Mouse (Mus musculus) heart, embryonic 13.5 days (tissue): Measurements from ENCODE around the gene 2310057N15Rik. TPM values are rescaled to one million over a fixed set of nuclear protein-coding genes. Genes with fewer than 3 reads are reported as not detected.
"Not testable (repeated sequence)": the region's sequence is repeated elsewhere in the genome, so short reads cannot be mapped to it uniquely, and the experiment has no call there.

ENCODE experiments used
- ATAC-seq: fragments of 200-750 bp; cut with Nextera tagmentation; 2 replicates; pipeline ENCODE4 v1.8.0; 2017; ENCODE audit warnings: moderate TSS enrichment; ENCODE audit not compliant: insufficient number of reproducible peaks, low FRiP score, low TSS enrichment; ENCODE audit errors: extremely low read depth
- H3K27ac ChIP-seq: fragments of 300-500 bp; sonication (generic); replicated peaks from 2 replicates; pipeline ENCODE4 v1.5.1; 2015; ENCODE audit warnings: moderate library complexity, mild to moderate bottlenecking, inconsistent platforms
- H3K27me3 ChIP-seq: fragments of 300-500 bp; sonication (generic); replicated peaks from 2 replicates; pipeline ENCODE4 v1.6.1; 2015; ENCODE audit warnings: mild to moderate bottlenecking, inconsistent platforms
- H3K36me3 ChIP-seq: fragments of 300-500 bp; sonication (generic); 2 replicates; pipeline ENCODE4 v1.6.1; 2015; ENCODE audit warnings: mild to moderate bottlenecking, inconsistent platforms
- H3K4me1 ChIP-seq: fragments of 300-500 bp; sonication (generic); 2 replicates; pipeline ENCODE4 v1.6.1; 2015; ENCODE audit warnings: inconsistent platforms
- H3K4me2 ChIP-seq: fragments of 300-500 bp; sonication (generic); 2 replicates; pipeline ENCODE4 v1.6.1; 2015; ENCODE audit warnings: inconsistent platforms, mild to moderate bottlenecking, moderate library complexity
- H3K4me3 ChIP-seq: fragments of 300-500 bp; sonication (generic); 2 replicates; pipeline ENCODE4 v1.5.1; 2015; ENCODE audit warnings: moderate library complexity, mild to moderate bottlenecking, inconsistent platforms
- H3K9ac ChIP-seq: fragments of 300-500 bp; sonication (generic); 2 replicates; pipeline ENCODE4 v1.6.1; 2015; ENCODE audit warnings: inconsistent platforms, mild to moderate bottlenecking, moderate library complexity
- H3K9me3 ChIP-seq: fragments of 300-500 bp; sonication (generic); 2 replicates; pipeline ENCODE4 v1.6.1; 2016; ENCODE audit warnings: inconsistent platforms
- WGBS: fragments of 180-500 bp; shearing (Covaris S2); methylation state at CpG from one replicate; pipeline ENCODE4 v1.1.7; 2015; ENCODE audit warnings: mixed read lengths; 5-methylcytosine and 5-hydroxymethylcytosine counted together
- polyA plus RNA-seq: library from polyadenylated mRNA; unstranded; fragments of >200 nt; fragmentation: Nextera tagmentation; extraction: Ambion mirVana; gene quantifications from 2 replicates; pipeline ENCODE4 v1.2.1, GENCODE M21; 2015

2310057N15Rik gene
- not detected in 2 replicates for polyA plus RNA-seq

GRCm38 (mm10) chr16:88774106-88774505, at the start of gene 2310057N15Rik:
TSS of gene 2310057N15Rik (minus strand) at chr16:88774206.
- no peaks in the 10 kb centered on the region for H3K9me3 ChIP-seq
- no peak within 1 kb of the TSS for H3K4me2 ChIP-seq
- H3K27me3 ChIP-seq, result no peaks in the 10 kb centered on the region
- no peaks in the 10 kb centered on the region for H3K36me3 ChIP-seq
- H3K27ac ChIP-seq, result no peak within 1 kb of the TSS
- ATAC-seq, result no peak
- no peak within 1 kb of the TSS for H3K9ac ChIP-seq
- H3K4me3 ChIP-seq, result no peak within 1 kb of the TSS
- 72% methylated on average over 2 of the region's 2 CpGs for WGBS
- H3K4me1 ChIP-seq, result no peaks in the 10 kb centered on the region

GRCm38 (mm10) chr16:88823736-88824135, 49.7 kb upstream of the 2310057N15Rik start:
- Histone ChIP-seq H3K4me1 (no peaks in the 10 kb centered on the region), H3K36me3 (no peaks in the 10 kb centered on the region), H3K27me3 (no peaks in the 10 kb centered on the region), H3K9ac (no peak overlapping the region), H3K9me3 (no peaks in the 10 kb centered on the region), H3K27ac (no peak overlapping the region), H3K4me3 (no peak overlapping the region), H3K4me2 (no peak overlapping the region)
- no peak for ATAC-seq
- WGBS, result 69% methylated on average over 3 of the region's 3 CpGs

DNA sequence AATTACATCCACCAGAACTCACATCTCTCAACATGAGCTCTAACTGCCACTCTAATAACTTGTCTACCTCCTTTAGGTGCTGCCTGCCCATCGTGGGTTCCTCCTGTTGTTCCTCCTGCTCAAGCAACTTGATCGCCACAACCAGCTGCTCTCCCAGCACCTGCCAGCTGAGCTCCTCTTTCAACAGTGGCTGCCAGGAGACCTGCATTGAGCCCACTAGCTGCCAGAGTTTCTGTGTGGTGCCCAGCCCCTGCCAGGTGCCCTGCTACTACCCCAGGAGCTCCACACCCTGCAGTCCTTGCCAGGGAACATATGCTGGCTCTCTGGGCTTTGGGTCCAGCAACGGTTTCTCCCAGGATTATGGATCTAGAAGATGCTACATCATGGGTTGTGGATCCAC, 46.1 kb upstream of the 2310057N15Rik start, which contains the start of gene Krtap15:
Gene Krtap15, plus strand, starts transcription at position 150 of the 400 bp plus-strand sequence.
- WGBS, result 72% methylated on average over 3 of the region's 3 CpGs
- H3K4me2 ChIP-seq, result no peak within 1 kb of the TSS
- no peak for ATAC-seq

DNA sequence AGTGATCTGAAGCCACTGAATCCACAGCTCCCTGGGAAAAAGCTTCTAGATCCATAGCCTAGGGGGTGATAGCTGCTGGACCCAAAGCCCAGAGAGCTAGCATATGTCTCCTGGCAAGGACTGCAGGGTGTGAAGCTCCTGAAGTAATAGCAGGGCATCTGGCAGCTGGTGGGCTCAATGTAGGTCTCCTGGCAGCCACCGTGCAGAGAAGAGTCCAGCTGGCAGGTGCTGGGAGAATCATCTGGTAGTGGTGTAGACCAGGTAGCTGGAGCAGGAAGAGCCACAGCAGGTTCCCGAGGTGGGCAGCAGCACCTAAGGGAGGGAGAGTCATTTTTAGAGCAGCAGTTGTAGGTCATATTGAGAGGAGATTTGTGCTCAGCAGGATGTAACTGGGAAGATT, 37.8 kb upstream of the 2310057N15Rik start, which contains the start of gene Gm20741:
Gene Gm20741, minus strand, starts transcription at position 394 of the 400 bp plus-strand sequence.
- H3K9me3 ChIP-seq, result no peaks in the 10 kb centered on the region
- H3K27me3 ChIP-seq, result no peaks in the 10 kb centered on the region
- no peaks in the 10 kb centered on the region for H3K36me3 ChIP-seq
- no peak within 1 kb of the TSS for H3K9ac ChIP-seq
- 61% methylated on average over 2 of the region's 2 CpGs for WGBS
- no peak within 1 kb of the TSS for H3K27ac ChIP-seq
- no peaks in the 10 kb centered on the region for H3K4me1 ChIP-seq
- ATAC-seq, result no peak
- H3K4me3 ChIP-seq, result no peak within 1 kb of the TSS
- H3K4me2 ChIP-seq, result no peak within 1 kb of the TSS

More for the DNA sequence above, 46.1 kb upstream of the 2310057N15Rik start, which contains the start of gene Krtap15:
- H3K9me3 ChIP-seq, result no peaks in the 10 kb centered on the region
- H3K27me3 ChIP-seq, result no peaks in the 10 kb centered on the region
- no peaks in the 10 kb centered on the region for H3K36me3 ChIP-seq
- H3K4me3 ChIP-seq, result no peak within 1 kb of the TSS
- no peak within 1 kb of the TSS for H3K27ac ChIP-seq
- H3K4me1 ChIP-seq, result no peaks in the 10 kb centered on the region
- no peak within 1 kb of the TSS for H3K9ac ChIP-seq

DNA sequence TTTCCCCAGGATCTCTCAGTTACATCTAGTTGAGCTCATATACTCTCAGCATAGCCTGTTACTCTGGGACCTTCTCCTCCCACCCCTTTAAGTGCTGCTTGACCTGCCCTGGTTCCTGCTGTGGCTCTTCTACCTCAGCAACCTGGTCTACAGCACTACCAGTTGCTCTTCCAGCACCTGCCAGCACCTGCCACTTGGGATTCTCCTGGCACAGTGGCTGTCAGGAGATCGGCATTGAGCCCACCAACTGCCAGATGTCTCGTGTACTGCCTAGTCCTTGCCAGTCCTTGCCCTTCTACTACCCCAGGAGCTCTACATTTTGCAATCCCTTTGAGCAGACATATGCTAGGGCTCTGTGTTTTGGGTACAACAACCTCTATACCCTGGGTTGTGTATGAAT, 12.8 kb upstream of the 2310057N15Rik start:
- H3K9me3 ChIP-seq, result no peaks in the 10 kb centered on the region
- H3K4me2 ChIP-seq, result no peak overlapping the region
- no peak overlapping the region for H3K9ac ChIP-seq
- 55% methylated on average over 2 of the region's 2 CpGs for WGBS
- no peak overlapping the region for H3K27ac ChIP-seq
- H3K27me3 ChIP-seq, result no peaks in the 10 kb centered on the region
- no peak for ATAC-seq
- H3K4me1 ChIP-seq, result no peaks in the 10 kb centered on the region
- no peaks in the 10 kb centered on the region for H3K36me3 ChIP-seq
- no peak overlapping the region for H3K4me3 ChIP-seq

DNA sequence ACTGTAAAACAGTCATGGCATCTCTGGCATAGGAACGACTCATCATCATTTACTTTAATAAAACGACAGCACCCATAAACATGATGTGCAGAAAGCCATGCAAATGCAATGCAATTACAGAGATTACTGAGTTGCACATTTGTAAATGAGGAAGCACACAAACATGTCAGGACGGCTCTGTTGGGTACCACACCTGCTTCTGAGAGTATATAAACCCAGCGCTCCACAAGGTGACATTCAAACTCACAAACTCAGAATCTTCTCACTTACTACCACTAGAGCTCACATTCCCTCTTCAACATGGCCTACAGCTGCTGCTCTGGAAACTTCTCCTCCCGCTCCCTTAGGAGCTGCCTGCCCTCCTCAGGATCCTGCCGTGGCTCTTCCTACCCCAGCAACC, 3.6 kb upstream of the 2310057N15Rik start, which contains the start of gene Gm5965:
Gene Gm5965, plus strand, starts transcription at position 301 of the 400 bp plus-strand sequence.
- Histone ChIP-seq H3K4me1 (no peaks in the 10 kb centered on the region), H3K27me3 (no peaks in the 10 kb centered on the region), H3K36me3 (no peaks in the 10 kb centered on the region), H3K9ac (no peak within 1 kb of the TSS), H3K9me3 (no peaks in the 10 kb centered on the region), H3K27ac (no peak within 1 kb of the TSS), H3K4me2 (no peak within 1 kb of the TSS), H3K4me3 (no peak within 1 kb of the TSS)
- no peak for ATAC-seq
- WGBS, result 67% methylated on average over 5 of the region's 6 CpGs

DNA sequence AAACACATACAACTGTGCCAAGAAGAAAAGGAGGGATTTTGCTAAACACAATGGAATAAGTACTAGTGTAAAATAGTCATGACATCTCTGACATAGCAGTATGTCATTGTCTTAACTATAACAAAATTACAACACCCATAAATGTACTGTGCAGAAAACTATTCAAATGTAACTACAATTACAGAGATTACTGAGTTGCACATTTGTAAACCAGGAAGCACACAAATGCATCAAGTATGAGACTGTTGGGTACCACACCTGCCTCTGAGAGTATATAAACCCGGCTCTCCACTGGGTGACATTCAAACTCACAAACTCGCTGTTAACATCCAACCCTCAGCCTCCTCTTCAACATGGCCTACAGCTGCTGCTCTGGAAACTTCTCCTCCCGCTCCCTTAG, 15.5 kb downstream of the 2310057N15Rik start, which contains the start of gene 2310034C09Rik:
Gene 2310034C09Rik, plus strand, starts transcription at position 301 of the 400 bp plus-strand sequence.
- WGBS, result 80% methylated on average over 3 of the region's 3 CpGs

GRCm38 (mm10) chr16:88751535-88751934, 22.5 kb downstream of the 2310057N15Rik start, which contains the start of gene Krtap13:
TSS of gene Krtap13 (minus strand) at chr16:88751635.
- H3K27me3 ChIP-seq, H3K9ac ChIP-seq, H3K4me2 ChIP-seq, H3K4me1 ChIP-seq, ATAC-seq, H3K9me3 ChIP-seq, H3K36me3 ChIP-seq, H3K4me3 ChIP-seq, H3K27ac ChIP-seq: not testable (repeated sequence)
- 74% methylated on average over 3 of the region's 3 CpGs for WGBS

More for the DNA sequence above, 15.5 kb downstream of the 2310057N15Rik start, which contains the start of gene 2310034C09Rik:
- not testable (repeated sequence) for H3K4me3 ChIP-seq, H3K27ac ChIP-seq, H3K4me2 ChIP-seq, H3K36me3 ChIP-seq, H3K4me1 ChIP-seq, H3K27me3 ChIP-seq, H3K9ac ChIP-seq, H3K9me3 ChIP-seq, ATAC-seq

- ATAC-seq, result no peak
- Histone ChIP-seq H3K36me3 (no peaks in the 10 kb centered on the region), H3K27ac (no peak overlapping the region), H3K4me2 (no peak overlapping the region), H3K4me1 (no peaks in the 10 kb centered on the region), H3K4me3 (no peak overlapping the region), H3K9ac (no peak overlapping the region), H3K9me3 (no peaks in the 10 kb centered on the region), H3K27me3 (no peaks in the 10 kb centered on the region)
- WGBS, result 69% methylated on average over 4 of the region's 4 CpGs
Measured at GRCm38 (mm10) chr16:88747943-88748342, 26.1 kb downstream of the 2310057N15Rik start.

- H3K36me3 ChIP-seq, result no peaks in the 10 kb centered on the region
- H3K4me1 ChIP-seq, result no peaks in the 10 kb centered on the region
- no peak overlapping the region for H3K4me2 ChIP-seq
- no peak overlapping the region for H3K9ac ChIP-seq
- 57% methylated on average over 4 of the region's 4 CpGs for WGBS
- no peaks in the 10 kb centered on the region for H3K9me3 ChIP-seq
- no peaks in the 10 kb centered on the region for H3K27me3 ChIP-seq
- H3K27ac ChIP-seq, result no peak overlapping the region
- no peak overlapping the region for H3K4me3 ChIP-seq
- ATAC-seq, result no peak
Measured at GRCm38 (mm10) chr16:88744750-88745340, 29.2 kb downstream of the 2310057N15Rik start.

DNA sequence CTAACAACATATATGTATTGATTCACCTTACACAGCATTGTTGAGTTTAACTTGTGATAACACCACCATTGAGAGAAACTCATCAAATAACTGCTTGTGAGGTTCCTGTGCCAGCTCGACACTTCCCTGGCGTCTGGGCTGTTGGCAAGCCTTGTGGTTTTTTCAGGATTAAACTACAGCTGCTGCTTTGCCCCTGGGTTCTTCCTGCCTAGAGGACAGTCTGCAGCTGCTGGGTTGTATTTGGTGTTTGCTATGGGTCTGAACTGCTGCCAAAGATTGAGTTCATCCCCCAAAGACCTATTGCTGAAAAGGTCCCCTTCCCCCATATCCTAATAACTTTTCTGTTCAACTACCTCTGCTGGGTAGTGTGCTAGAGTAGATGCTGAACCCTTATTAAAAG, 38.6 kb downstream of the 2310057N15Rik start:
- Histone ChIP-seq H3K27me3 (no peaks in the 10 kb centered on the region), H3K27ac (no peak overlapping the region), H3K4me3 (no peak overlapping the region), H3K36me3 (no peaks in the 10 kb centered on the region), H3K9ac (no peak overlapping the region), H3K9me3 (no peaks in the 10 kb centered on the region), H3K4me2 (no peak overlapping the region), H3K4me1 (no peaks in the 10 kb centered on the region)
- WGBS, result 50% methylated on average over 2 of the region's 2 CpGs
- ATAC-seq, result no peak

DNA sequence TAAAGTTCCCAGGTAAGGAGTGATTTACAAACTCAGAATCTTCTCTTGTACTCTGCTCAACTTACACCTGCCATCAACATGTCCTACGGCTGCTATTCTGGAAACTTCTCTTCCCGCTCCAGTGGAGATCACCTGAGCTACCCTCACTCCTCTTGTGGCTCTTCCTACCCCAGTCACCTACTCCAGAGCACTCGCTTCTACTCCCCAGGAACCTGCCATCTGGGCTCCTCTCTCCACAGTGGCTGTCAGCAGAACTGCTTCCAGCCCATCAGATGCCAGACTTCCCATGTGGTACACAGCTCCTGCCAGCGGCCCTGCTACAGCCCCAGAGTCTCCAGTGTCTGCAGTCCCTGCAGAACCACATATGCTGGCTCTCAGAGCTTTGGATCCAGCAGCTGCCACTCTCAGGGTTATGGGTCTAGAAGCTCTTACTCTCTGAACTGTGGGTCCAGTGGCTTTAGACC, 45.2 kb downstream of the 2310057N15Rik start, which contains the start of gene Krtap13-1:
Gene Krtap13-1, plus strand, starts transcription at position 51 of the 464 bp plus-strand sequence.
- H3K9me3 ChIP-seq, result no peaks in the 10 kb centered on the region
- no peaks in the 10 kb centered on the region for H3K27me3 ChIP-seq
- no peak within 1 kb of the TSS for H3K4me3 ChIP-seq
- ATAC-seq, result no peak
- 62% methylated on average over 4 of the region's 4 CpGs for WGBS
- H3K4me1 ChIP-seq, result no peaks in the 10 kb centered on the region
- H3K4me2 ChIP-seq, result no peak within 1 kb of the TSS
- H3K9ac ChIP-seq, result no peak within 1 kb of the TSS
- H3K27ac ChIP-seq, result no peak within 1 kb of the TSS
- H3K36me3 ChIP-seq, result no peaks in the 10 kb centered on the region
